In the genomic region with DNA sequence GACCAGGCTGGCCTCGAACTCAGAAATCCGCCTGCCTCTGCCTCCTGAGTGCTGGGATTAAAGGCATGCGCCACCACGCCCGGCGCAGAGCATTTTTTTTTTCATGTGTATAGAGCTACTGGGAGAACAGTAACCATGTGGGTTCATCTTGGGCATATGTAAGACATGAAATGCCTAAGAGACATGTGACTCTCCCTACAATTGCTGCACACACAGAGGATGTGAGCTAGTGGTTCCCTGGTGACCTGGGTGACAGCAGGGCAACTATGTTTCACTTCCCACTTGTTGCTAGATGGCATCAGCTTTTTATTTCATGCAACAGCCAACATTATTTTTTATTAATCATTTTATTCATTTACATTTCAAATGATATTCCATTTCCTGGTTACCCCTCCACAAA, we compare ENCODE assay signal across 38 mouse cellular contexts. TPM values are rescaled to one million over a fixed set of nuclear protein-coding genes. Genes with fewer than 3 reads are reported as not detected.
A peak's percentile ranks its signal among the peaks of the same experiment; 100 is the strongest.
DNase-seq lines count a peak whose midpoint lies in the region; TF ChIP-seq lines count a peak whose summit lies in the region.
"Had no signal": no experiment of that assay in that cellular context is flagged by ENCODE, and none has a peak within 500 bp of the region (broad histone marks: within the 10 kb centered on the region; RNA-seq: fewer than 3 reads in every experiment).

No protein-coding gene starts in this region.

- no peaks in the 10 kb centered on the region for H3K27me3 ChIP-seq in heart, embryonic 10.5 days (ENCODE audit: insufficient read depth, poor library complexity, severe bottlenecking)
- H3K27me3 ChIP-seq in spleen, adult 2 months (ENCODE audit: control insufficient read depth, insufficient read depth, low read length) = no peaks in the 10 kb centered on the region
- H3K27me3 ChIP-seq: embryonic facial prominence, embryonic 13.5 days; forebrain, embryonic 15.5 days; hindbrain, embryonic 12.5 days; intestine, embryonic 15.5 days; limb, embryonic 13.5 days; liver, embryonic 13.5 days; neural tube, embryonic 12.5 days had no signal

- no peaks in the 10 kb centered on the region for H3K4me1 ChIP-seq in heart, embryonic 10.5 days
- H3K4me1 ChIP-seq in spleen, adult 2 months (ENCODE audit: control insufficient read depth, insufficient read depth, insufficient read length) = 0 out of 2 replicates have a peak, but pooled peaks cover 1% of the 10 kb centered on the region
- H3K4me1 ChIP-seq: embryonic facial prominence, embryonic 13.5 days; forebrain, embryonic 10.5 days; forebrain, embryonic 15.5 days; hindbrain, embryonic 12.5 days; intestine, embryonic 15.5 days; limb, embryonic 13.5 days; liver, embryonic 13.5 days; neural tube, embryonic 12.5 days had no signal

- H3K27ac ChIP-seq in heart, embryonic 10.5 days = no peak overlapping the region
- H3K27ac ChIP-seq in spleen, adult 2 months (ENCODE audit: insufficient read depth, low read length) = no peak overlapping the region
- H3K27ac ChIP-seq in macrophage = peak overlapping the region; percentile 81
- H3K27ac ChIP-seq: embryonic facial prominence, embryonic 13.5 days; forebrain, embryonic 10.5 days; forebrain, embryonic 15.5 days; gastrocnemius, adult 2 months; hindbrain, embryonic 12.5 days; hindbrain, postnatal 0 days; intestine, embryonic 15.5 days; layer of hippocampus, adult 2 months; limb, embryonic 13.5 days; liver, embryonic 13.5 days; neural tube, embryonic 12.5 days; stomach, postnatal 0 days had no signal

- H3K4me3 ChIP-seq in heart, embryonic 10.5 days = no peak overlapping the region
- H3K4me3 ChIP-seq in spleen, adult 2 months (ENCODE audit: extremely low read depth, insufficient read depth, insufficient read length) = no peak overlapping the region
- no peak overlapping the region for H3K4me3 ChIP-seq in macrophage (ENCODE audit: inconsistent target)
- H3K4me3 ChIP-seq: embryonic facial prominence, embryonic 13.5 days; forebrain, embryonic 10.5 days; forebrain, embryonic 15.5 days; gastrocnemius, adult 2 months; hindbrain, embryonic 12.5 days; intestine, embryonic 15.5 days; layer of hippocampus, adult 2 months; limb, embryonic 13.5 days; liver, embryonic 13.5 days; neural tube, embryonic 12.5 days had no signal

- TF ChIP-seq POLR2A in spleen, adult 2 months (IDR thresholded peaks at IDR 0.05; ENCODE audit: low read depth, low read length) = no peak

- peak; percentile 89 for DNase-seq in heart, adult 11 months
- no peak for DNase-seq in heart, embryonic 10.5 days (ENCODE audit: low spot score)
- DNase-seq in spleen, adult 2 months (ENCODE audit: low read depth in 1 of 2, low spot score in 2 of 2) = peak; percentile 10 to 11
- DNase-seq in spleen, postnatal 10 days (ENCODE audit: low spot score in 2 of 2) = no peak
- DNase-seq in natural killer cell, adult 2 months (ENCODE audit: low spot score in 2 of 2) = no peak
- no peak for DNase-seq in adrenal gland, postnatal 4 days (ENCODE audit: low spot score in 2 of 2)
- DNase-seq in frontal cortex, adult 2 months (ENCODE audit: extremely low spot score in 1 of 2, low spot score in 1 of 2) = no peak
- DNase-seq: cerebellum, adult 11-12 months; cerebellum, adult 9-11 months; gastrocnemius, adult 2 months; gastrocnemius, postnatal 36 days; heart, postnatal 36 days; kidney, adult 2 months; kidney, postnatal 36 days; liver, embryonic 13.5 days; lung, postnatal 10 days; midbrain, embryonic 14.5 days; right cerebral cortex, adult 18-20 months; thymus, adult 18-20 months; thymus, postnatal 25 days had no signal

- no peaks in the 10 kb centered on the region for H3K9me3 ChIP-seq in heart, embryonic 10.5 days
- H3K9me3 ChIP-seq: embryonic facial prominence, embryonic 13.5 days; forebrain, embryonic 10.5 days; forebrain, embryonic 15.5 days; hindbrain, embryonic 12.5 days; intestine, embryonic 15.5 days; limb, embryonic 13.5 days; liver, embryonic 13.5 days; neural tube, embryonic 12.5 days had no signal

- 88% methylated on average over 6 of the region's 6 CpGs for whole genome bisulfite sequencing in heart, embryonic 10.5 days
- WGBS in spleen, adult 2 months = 91% methylated on average over 6 of the region's 6 CpGs
- WGBS in macrophage (ENCODE audit: missing documents) = 69% methylated on average over 6 of the region's 6 CpGs

- H3K79me2 ChIP-seq in macrophage (ENCODE audit: inconsistent target) = no peaks in the 10 kb centered on the region

- H3K36me3 ChIP-seq in heart, embryonic 10.5 days = no peaks in the 10 kb centered on the region
- no peaks in the 10 kb centered on the region for H3K36me3 ChIP-seq in spleen, adult 2 months (ENCODE audit: control insufficient read depth, insufficient read depth, low read length)
- no peaks in the 10 kb centered on the region for H3K36me3 ChIP-seq in macrophage (ENCODE audit: inconsistent target)
- H3K36me3 ChIP-seq: embryonic facial prominence, embryonic 13.5 days; forebrain, embryonic 10.5 days; forebrain, embryonic 15.5 days; hindbrain, embryonic 12.5 days; intestine, embryonic 15.5 days; limb, embryonic 13.5 days; liver, embryonic 13.5 days; neural tube, embryonic 12.5 days had no signal

- no peak for TF ChIP-seq CTCF in spleen, adult 2 months (IDR thresholded peaks at IDR 0.05; ENCODE audit: extremely low read depth, insufficient read depth, insufficient read length, insufficient replicate concordance)

RNA-seq across cellular contexts. Expression of a gene that starts 32.5 kb away (rescaled TPM):
- 56.8 and 67.8 TPM in 2 replicates for polyA plus RNA-seq in heart, embryonic 10.5 days (2016; fragmentation: Nextera tagmentation; extraction: Ambion mirVana)
- polyA plus RNA-seq in spleen, adult 2 months (2012; rRNA removed) = 10.7 and 11.4 TPM in 2 replicates
- 10 to 100 TPM; 12.9 to 72.3 (median 38.3) TPM for total RNA-seq in macrophage (2018; cell fraction: chromatin; rRNA removed)
- total RNA-seq in macrophage (2018; cell fraction: cytosol; rRNA removed) = 10 to 100 TPM in 20 of 26 experiments, 1 to 10 TPM in 6; 8.4 to 14.7 (median 11.7) TPM
- 10 to 100 TPM; 17.4 to 59.8 (median 28.5) TPM for total RNA-seq in macrophage (2018; cell fraction: nucleus; rRNA removed)
- 12.0 to 18.8 TPM (median 18.2 TPM) in 3 replicates for polyA plus RNA-seq in macrophage (2018)
- 10 to 100 TPM; 41.4 to 46.7 TPM for total RNA-seq in adrenal gland, postnatal 4 days (2021)
- 59.6 and 63.5 TPM in 2 replicates for polyA plus RNA-seq in frontal cortex, adult 2 months (2012; rRNA removed)

RNA-seq across cellular contexts. Expression of a gene that starts 37.9 kb away (rescaled TPM):
- not detected in 2 replicates for polyA plus RNA-seq in heart, embryonic 10.5 days (2016; fragmentation: Nextera tagmentation; extraction: Ambion mirVana)
- polyA plus RNA-seq in spleen, adult 2 months (2012; rRNA removed) = 0.59 and 0.70 TPM in 2 replicates
- 100 to 1,000 TPM in 4 of 26 experiments, 10 to 100 TPM in 8, 1 to 10 TPM in 5, under 1 TPM in 3, not detected in 6; 0.29 to 369 (median 26.4) TPM for total RNA-seq in macrophage (2018; cell fraction: chromatin; rRNA removed)
- total RNA-seq in macrophage (2018; cell fraction: cytosol; rRNA removed) = 100 to 1,000 TPM in 5 of 26 experiments, 10 to 100 TPM in 6, 1 to 10 TPM in 11, under 1 TPM in 4; 0.55 to 363 (median 7.5) TPM
- 100 to 1,000 TPM in 8 of 26 experiments, 10 to 100 TPM in 6, 1 to 10 TPM in 11, under 1 TPM in 1; 0.90 to 375 (median 20.0) TPM for total RNA-seq in macrophage (2018; cell fraction: nucleus; rRNA removed)
- polyA plus RNA-seq in macrophage (2018) = 0.74 to 0.98 TPM (median 0.98 TPM) in 3 replicates
- under 1 TPM in 1 of 2 experiments, not detected in 1; 0.14 TPM for total RNA-seq in adrenal gland, postnatal 4 days (2021)
- not detected in 2 replicates for polyA plus RNA-seq in frontal cortex, adult 2 months (2012; rRNA removed)
- total RNA-seq: adrenal gland, adult 18-20 months; gastrocnemius, adult 2 months; gastrocnemius, postnatal 36 days; heart, postnatal 36 days; hindbrain, postnatal 0 days; layer of hippocampus, adult 2 months; layer of hippocampus, postnatal 25 days; left cerebral cortex, adult 8-10 months; left cerebral cortex, postnatal 36 days; megakaryocyte-erythroid progenitor cell, adult 5-6 weeks had no signal
- polyA plus RNA-seq: embryonic facial prominence, embryonic 13.5 days; forebrain, embryonic 10.5 days; forebrain, embryonic 15.5 days; heart, embryonic 11.5 days; heart, embryonic 16.5 days; hindbrain, embryonic 12.5 days; hindbrain, postnatal 0 days; intestine, embryonic 15.5 days; liver, embryonic 13.5 days; neural tube, embryonic 12.5 days; stomach, postnatal 0 days had no signal

Comparison
In these comparisons a context has a peak if more than half of its experiments do, and no peak if none do; other contexts are left out.
1. DNase-seq: peak in heart, adult 11 months (single experiment) and spleen, adult 2 months (2 of 2); none in heart, embryonic 10.5 days (single experiment), spleen, postnatal 10 days (0 of 2), natural killer cell, adult 2 months (0 of 2), adrenal gland, postnatal 4 days (0 of 2) and frontal cortex, adult 2 months (0 of 2).